Mouse (Mus musculus) hindbrain, embryonic 16.5 days (tissue): ENCODE measurements around the gene Nars2. TPM values are rescaled to one million over a fixed set of nuclear protein-coding genes. Genes with fewer than 3 reads are reported as not detected.
"Not testable (repeated sequence)": the region's sequence is repeated elsewhere in the genome, so short reads cannot be mapped to it uniquely, and the experiment has no call there.

ENCODE experiments used
- ATAC-seq: fragments of 200-750 bp; cut with Nextera tagmentation; 2 replicates; pipeline ENCODE4 v1.8.0; 2017; ENCODE audit warnings: moderate TSS enrichment, moderate library complexity
- H3K27ac ChIP-seq: fragments of 300-500 bp; sonication (generic); 2 replicates; pipeline ENCODE4 v1.5.1; 2014; ENCODE audit warnings: low read depth, mild to moderate bottlenecking, control low read depth, low read length, moderate library complexity
- H3K27me3 ChIP-seq: fragments of 300-500 bp; sonication (generic); replicated peaks from 2 replicates; pipeline ENCODE4 v1.6.1; 2014; ENCODE audit warnings: low read length; ENCODE audit not compliant: control insufficient read depth, insufficient read depth
- H3K36me3 ChIP-seq: fragments of 300-500 bp; sonication (generic); 2 replicates; pipeline ENCODE4 v1.6.1; 2014; ENCODE audit warnings: mild to moderate bottlenecking, low read length, moderate library complexity, mixed read lengths; ENCODE audit not compliant: control insufficient read depth, insufficient read depth
- H3K4me1 ChIP-seq: fragments of 300-500 bp; sonication (generic); 2 replicates; pipeline ENCODE4 v1.6.1; 2014; ENCODE audit warnings: low read depth, low read length; ENCODE audit not compliant: control insufficient read depth, insufficient read depth
- H3K4me2 ChIP-seq: fragments of 300-500 bp; sonication (generic); 2 replicates; pipeline ENCODE4 v1.6.1; 2014; ENCODE audit warnings: mild to moderate bottlenecking, low read length, control low read depth, moderate library complexity
- H3K4me3 ChIP-seq: fragments of 300-500 bp; sonication (generic); 2 replicates; pipeline ENCODE4 v1.5.1; 2014; ENCODE audit warnings: mild to moderate bottlenecking, low read length, control low read depth, moderate library complexity
- H3K9ac ChIP-seq: fragments of 300-500 bp; sonication (generic); 2 replicates; pipeline ENCODE4 v1.6.1; 2014; ENCODE audit warnings: low read depth, mild to moderate bottlenecking, control low read depth, low read length, moderate library complexity
- H3K9me3 ChIP-seq: fragments of 300-500 bp; sonication (generic); 2 replicates; pipeline ENCODE4 v1.6.1; 2014; ENCODE audit warnings: mild to moderate bottlenecking, low read length, moderate library complexity; ENCODE audit not compliant: control insufficient read depth
- WGBS: fragments of 180-500 bp; shearing (Covaris S2); extraction: QIAGEN DNeasy Blood & Tissue Kit; methylation state at CpG from one replicate; pipeline ENCODE4 v1.1.7; 2014; 5-methylcytosine and 5-hydroxymethylcytosine counted together
- polyA plus RNA-seq: library from polyadenylated mRNA; unstranded; fragments of >200 nt; fragmentation: Nextera tagmentation; extraction: Ambion mirVana; gene quantifications from 2 replicates; pipeline ENCODE4 v1.2.1, GENCODE M21; 2015

The Nars2 gene
- polyA plus RNA-seq, 1 experiment from 2014 or later, result 16.9 TPM

- ATAC-seq, result no peak
- Histone ChIP-seq H3K27me3 (no peaks in the 10 kb centered on the region; the same call in 1 of the 2 replicates), H3K36me3 (no peaks in the 10 kb centered on the region), H3K4me3 (no peak overlapping the region), H3K9ac (no peak overlapping the region), H3K9me3 (no peaks in the 10 kb centered on the region), H3K4me2 (no peak overlapping the region), H3K4me1 (no peaks in the 10 kb centered on the region), H3K27ac (no peak overlapping the region)
- 67% methylated on average over 5 of the region's 5 CpGs for WGBS
Observed at GRCm38 (mm10) chr7:96909856-96910255, 41.4 kb upstream of the Nars2 start.

DNA sequence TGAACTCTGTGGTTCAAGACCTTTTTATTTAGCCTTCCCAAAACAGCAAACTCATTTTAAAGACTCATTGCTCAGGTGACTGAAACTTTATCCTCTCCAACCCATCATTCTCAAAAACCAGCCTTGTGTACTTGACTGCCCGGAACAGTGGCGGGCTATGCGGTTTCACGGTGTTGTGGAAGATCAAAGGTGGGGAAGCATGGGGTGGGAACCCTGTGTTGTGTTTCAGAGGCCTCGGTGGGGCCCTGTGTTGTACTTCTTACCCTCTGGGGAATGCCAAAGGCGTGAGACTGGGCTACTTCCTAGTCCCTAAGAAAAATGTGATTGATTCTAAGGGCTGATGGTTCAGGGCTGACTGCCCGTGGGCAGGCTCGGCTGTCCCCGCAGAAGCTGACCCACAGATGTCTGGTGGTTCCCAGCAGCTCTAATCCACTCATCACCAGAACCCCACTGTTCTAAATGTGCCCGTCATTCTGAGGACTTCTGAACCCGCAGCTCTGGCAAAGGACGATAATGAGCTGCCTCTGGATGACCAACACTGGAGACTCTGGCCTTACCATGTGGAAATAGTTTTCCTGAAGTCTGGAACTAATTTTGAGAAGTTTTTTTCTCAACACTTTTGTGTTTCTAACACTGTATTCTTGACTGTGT is 40.9 kb upstream of the Nars2 start:
- Histone ChIP-seq H3K36me3 (no peaks in the 10 kb centered on the region), H3K4me1 (no peaks in the 10 kb centered on the region), H3K27ac (no peak overlapping the region), H3K4me2 (no peak overlapping the region), H3K4me3 (no peak overlapping the region), H3K9ac (no peak overlapping the region), H3K9me3 (no peaks in the 10 kb centered on the region), H3K27me3 (no peaks in the 10 kb centered on the region; the same call in 1 of the 2 replicates)
- 70% methylated on average over 12 of the region's 12 CpGs for WGBS
- ATAC-seq, result no peak

- 7% methylated on average over 6 of the region's 6 CpGs for WGBS
Observed at GRCm38 (mm10) chr7:96914031-96914430, 37.3 kb upstream of the Nars2 start.

DNA sequence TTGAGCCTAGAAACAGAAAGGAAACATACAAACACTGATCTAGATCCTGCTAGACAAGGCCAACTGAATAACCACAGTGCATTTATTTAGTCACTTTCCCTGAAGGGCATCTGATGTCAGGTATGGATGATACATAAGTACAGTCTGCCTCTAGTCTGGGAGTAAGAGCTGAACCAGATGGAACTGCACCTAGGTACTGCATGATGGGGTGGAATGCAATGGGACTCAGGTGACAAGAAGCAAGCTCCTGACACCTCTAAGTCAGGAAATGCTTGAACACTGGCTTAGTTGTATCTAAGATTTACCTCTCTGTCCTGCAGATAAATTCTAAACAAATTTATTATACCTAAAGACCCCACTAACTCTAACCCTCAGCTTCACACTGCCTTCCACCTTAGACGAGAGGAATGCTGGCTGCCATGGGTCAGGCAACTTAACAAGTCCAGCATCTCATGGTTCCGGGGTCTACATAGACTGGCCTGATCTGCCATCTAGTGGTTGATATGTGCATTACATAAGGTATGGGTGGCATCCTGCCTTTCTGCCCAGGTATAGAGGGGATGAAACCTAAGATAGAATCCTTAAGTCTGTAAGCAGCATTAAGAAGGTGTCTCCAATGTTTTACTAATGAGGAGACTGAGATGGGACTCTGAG is 35.7 kb upstream of the Nars2 start:
- no peaks in the 10 kb centered on the region for H3K4me1 ChIP-seq
- H3K4me3 ChIP-seq, result no peak overlapping the region
- ATAC-seq, result peak; percentile 75
- H3K27ac ChIP-seq, result no peak overlapping the region
- H3K36me3 ChIP-seq, result no peaks in the 10 kb centered on the region
- 0% methylated on average over 2 of the region's 2 CpGs for WGBS
- H3K9me3 ChIP-seq, result no peaks in the 10 kb centered on the region
- H3K9ac ChIP-seq, result no peak overlapping the region
- no peak overlapping the region for H3K4me2 ChIP-seq
- no peaks in the 10 kb centered on the region; the same call in 1 of the 2 replicates for H3K27me3 ChIP-seq

More at GRCm38 (mm10) chr7:96914031-96914430, 37.3 kb upstream of the Nars2 start:
- Histone ChIP-seq H3K4me2 (no peak overlapping the region), H3K4me1 (no peaks in the 10 kb centered on the region), H3K4me3 (no peak overlapping the region), H3K27ac (no peak overlapping the region), H3K36me3 (no peaks in the 10 kb centered on the region), H3K9ac (no peak overlapping the region), H3K27me3 (no peaks in the 10 kb centered on the region; the same call in 1 of the 2 replicates), H3K9me3 (no peaks in the 10 kb centered on the region)
- ATAC-seq, result peak; percentile 67

GRCm38 (mm10) chr7:96920447-96921095 is 30.7 kb upstream of the Nars2 start:
- Histone ChIP-seq H3K4me1 (no peaks in the 10 kb centered on the region), H3K36me3 (no peaks in the 10 kb centered on the region), H3K27me3 (no peaks in the 10 kb centered on the region), H3K9me3 (no peaks in the 10 kb centered on the region), H3K27ac (no peak overlapping the region), H3K9ac (no peak overlapping the region), H3K4me3 (no peak overlapping the region), H3K4me2 (no peak overlapping the region)
- 0 out of 2 replicates have a peak, but pooled peaks have one; percentile 54 for ATAC-seq
- 32% methylated on average over 7 of the region's 7 CpGs for WGBS

DNA sequence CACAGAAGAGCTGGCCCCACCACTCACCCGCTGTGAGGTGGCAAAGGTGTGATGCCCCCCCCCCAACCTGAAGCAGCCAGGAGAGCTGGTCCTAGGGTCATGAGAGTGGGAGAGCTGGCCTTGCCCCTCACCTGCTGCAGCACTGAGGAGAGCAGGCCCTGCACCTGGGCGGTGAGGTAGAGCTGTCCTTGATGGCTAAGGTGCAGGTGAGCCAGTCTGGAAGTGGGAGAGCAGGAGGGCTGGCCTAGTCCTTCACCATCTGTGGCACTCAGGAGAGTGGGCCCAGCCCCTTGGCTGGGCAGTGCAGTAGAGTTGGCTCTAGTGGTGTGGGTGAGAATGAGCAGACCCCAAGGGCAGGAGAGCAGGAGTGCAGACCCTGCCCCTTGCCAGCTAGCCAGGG is 28.4 kb upstream of the Nars2 start:
- Histone ChIP-seq H3K4me3 (no peak overlapping the region), H3K4me2 (no peak overlapping the region), H3K4me1 (no peaks in the 10 kb centered on the region), H3K9ac (no peak overlapping the region), H3K27ac (no peak overlapping the region), H3K36me3 (no peaks in the 10 kb centered on the region), H3K27me3 (no peaks in the 10 kb centered on the region), H3K9me3 (no peaks in the 10 kb centered on the region)
- WGBS, result 97% methylated on average over 2 of the region's 2 CpGs
- ATAC-seq, result 0 out of 2 replicates have a peak, but pooled peaks have one; percentile 20

- Histone ChIP-seq H3K9me3 (no peaks in the 10 kb centered on the region; the same call in 1 of the 2 replicates), H3K27ac (no peak overlapping the region), H3K4me1 (no peaks in the 10 kb centered on the region), H3K4me3 (no peak overlapping the region), H3K27me3 (no peaks in the 10 kb centered on the region), H3K36me3 (no peaks in the 10 kb centered on the region), H3K4me2 (no peak overlapping the region), H3K9ac (no peak overlapping the region)
- 75% methylated on average over 5 of the region's 5 CpGs for WGBS
- ATAC-seq, result no peak
Observed at GRCm38 (mm10) chr7:96943715-96944377, 7.5 kb upstream of the Nars2 start.

DNA sequence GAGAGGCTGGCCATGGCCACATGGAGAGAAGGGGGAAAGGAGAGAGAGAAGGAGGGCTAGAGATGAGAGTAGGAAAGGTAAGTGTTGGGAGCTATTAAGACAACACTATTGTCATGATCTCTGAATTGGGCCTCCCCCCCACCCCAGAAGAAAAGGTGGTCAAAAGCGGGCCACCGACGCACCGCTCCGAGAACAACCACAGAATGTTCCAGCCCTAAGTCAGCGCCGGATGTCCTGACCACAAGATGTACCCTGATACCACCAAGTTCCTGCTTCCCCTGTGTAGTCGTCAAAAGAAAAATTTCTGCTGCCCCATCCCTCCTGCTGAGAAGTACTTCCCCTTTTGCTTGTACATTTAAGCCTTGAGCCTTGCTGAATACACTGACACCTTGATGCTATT is 4.8 kb upstream of the Nars2 start:
- not testable (repeated sequence) for H3K27me3 ChIP-seq, H3K4me3 ChIP-seq, H3K27ac ChIP-seq, H3K9ac ChIP-seq, H3K4me1 ChIP-seq, H3K9me3 ChIP-seq, ATAC-seq, H3K4me2 ChIP-seq, H3K36me3 ChIP-seq
- WGBS, result 90% methylated on average over 8 of the region's 8 CpGs

DNA sequence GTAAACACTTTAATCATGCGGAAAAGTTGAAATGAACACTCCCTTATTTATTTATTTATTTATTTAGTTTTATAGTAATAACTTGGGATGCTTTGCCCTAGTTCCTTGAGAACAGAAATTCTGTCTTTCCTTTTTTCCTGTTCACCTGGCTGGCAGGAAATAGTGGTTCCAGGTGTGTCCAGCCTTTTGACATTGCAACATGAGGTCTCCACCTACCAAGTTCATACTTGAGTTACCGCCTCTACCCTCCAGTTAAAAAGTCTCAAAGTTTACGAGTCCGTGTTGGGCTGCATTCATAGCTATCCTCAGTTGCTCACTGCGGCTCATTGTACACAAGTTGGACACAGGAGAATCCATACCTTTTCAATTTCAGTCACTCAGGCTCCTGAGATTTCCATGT is 789 bp downstream of the Nars2 start:
- Histone ChIP-seq H3K4me3 (peak overlapping the region; percentile 95), H3K4me2 (peak overlapping the region; percentile 90), H3K9me3 (no peaks in the 10 kb centered on the region; the same call in 1 of the 2 replicates), H3K4me1 (peaks cover 7% of the 10 kb centered on the region), H3K27ac (no peak overlapping the region; the same call in 1 of the 2 replicates), H3K27me3 (no peaks in the 10 kb centered on the region), H3K9ac (peak overlapping the region; percentile 95), H3K36me3 (no peaks in the 10 kb centered on the region)
- WGBS, result 35% methylated on average over 5 of the region's 5 CpGs
- no peak for ATAC-seq
